Mouse (Mus musculus) T-helper 1 cell (primary cell): ENCODE results near the gene Foxp1.

Source experiments
- in situ Hi-C: fragments of 300-600 bp; cut with MboI, MseI; formaldehyde crosslinking; loops from one replicate; pipeline ENCODE4 v1.15.1; 2025; ENCODE audit warnings: high pct_unique_total_duplicates

The Foxp1 gene

GRCm38 (mm10) chr6:98934381-98934780, 588.1 kb downstream of the Foxp1 start:
- in situ Hi-C loops: no loop called here

GRCm38 (mm10) chr6:98933135-98933724, 589.3 kb downstream of the Foxp1 start:
- in situ Hi-C loops: no loop called here

GRCm38 (mm10) chr6:98931881-98932540, 590.5 kb downstream of the Foxp1 start:
- in situ Hi-C loops: no loop called here

GRCm38 (mm10) chr6:98930652-98931300, 591.7 kb downstream of the Foxp1 start:
- in situ Hi-C loops: no loop called here

GRCm38 (mm10) chr6:98928365-98928764, 594.2 kb downstream of the Foxp1 start:
- in situ Hi-C loops: loop anchor here (10.0 kb wide), 1 partner anchor 906 kb away; no protein-coding TSS in a partner anchor

GRCm38 (mm10) chr6:98901259-98901658, 621.3 kb downstream of the Foxp1 start:
- in situ Hi-C loops: loop anchor here (10.0 kb wide), 1 partner anchor 914 kb away; no protein-coding TSS in a partner anchor

- in situ Hi-C loops: no loop called here
Measured at GRCm38 (mm10) chr6:98878208-98878607, 644.3 kb downstream of the Foxp1 start.

GRCm38 (mm10) chr6:98876401-98876800, 646.1 kb downstream of the Foxp1 start:
- in situ Hi-C loops: no loop called here
